In the genomic region with DNA sequence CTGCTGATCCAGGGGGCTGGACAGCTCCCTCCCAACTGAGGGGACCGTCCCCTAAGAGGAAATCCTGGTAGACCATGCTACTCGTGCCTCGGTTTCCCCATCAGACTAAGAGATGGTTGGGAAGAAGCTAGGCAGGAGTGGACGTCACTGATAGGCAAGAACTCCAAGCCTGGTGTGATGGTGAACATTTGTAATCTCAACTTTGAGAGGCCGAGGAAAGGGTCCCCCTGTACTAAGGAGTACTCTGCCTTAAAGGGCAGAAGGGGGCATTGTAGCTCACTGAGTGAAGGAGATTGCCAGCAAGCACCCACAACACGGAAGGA, we compare ENCODE assay signal across 12 mouse cellular contexts. TPM values are rescaled to one million over a fixed set of nuclear protein-coding genes. Genes with fewer than 3 reads are reported as not detected.
DNase-seq lines count a peak whose midpoint lies in the region; ATAC-seq lines count a peak whose summit lies in the region.
"Had no signal": no experiment of that assay in that cellular context is flagged by ENCODE, and none has a peak within 500 bp of the region (broad histone marks: within the 10 kb centered on the region; RNA-seq: fewer than 3 reads in every experiment).

No protein-coding gene starts in this region.

- peaks cover 9 to 38% of the 10 kb centered on the region in 2 experiments for H3K4me1 ChIP-seq in heart, embryonic 14.5 days (ENCODE audit: control insufficient read depth in 2 of 2, insufficient read depth in 2 of 2, low read length in 2 of 2)
- peaks cover 63% of the 10 kb centered on the region for H3K4me1 ChIP-seq in midbrain, embryonic 10.5 days
- peaks cover 57% of the 10 kb centered on the region for H3K4me1 ChIP-seq in midbrain, embryonic 15.5 days
- peaks cover 24% of the 10 kb centered on the region for H3K4me1 ChIP-seq in intestine, embryonic 14.5 days (replicated peaks; ENCODE audit: control insufficient read depth, insufficient read depth, low read length)
- H3K4me1 ChIP-seq in neural tube, embryonic 15.5 days, result peaks cover 58% of the 10 kb centered on the region

- WGBS in heart, embryonic 14.5 days, result 10% methylated on average over 6 of the region's 6 CpGs
- WGBS in midbrain, embryonic 10.5 days, result 5% methylated on average over 6 of the region's 6 CpGs
- WGBS in midbrain, embryonic 15.5 days, result 19% methylated on average over 6 of the region's 6 CpGs
- WGBS in intestine, embryonic 14.5 days, result 8% methylated on average over 6 of the region's 6 CpGs
- 12% methylated on average over 6 of the region's 6 CpGs for WGBS in neural tube, embryonic 15.5 days

- intact Hi-C loops in left cerebral cortex, postnatal 4 days (cut with DNase I), result no loop called here

- H3K36me3 ChIP-seq in heart, embryonic 14.5 days (ENCODE audit: control insufficient read depth, insufficient read depth, low read length), result no peaks in the 10 kb centered on the region
- no peaks in the 10 kb centered on the region for H3K36me3 ChIP-seq in midbrain, embryonic 10.5 days
- no peaks in the 10 kb centered on the region for H3K36me3 ChIP-seq in midbrain, embryonic 15.5 days (replicated peaks)
- no peaks in the 10 kb centered on the region for H3K36me3 ChIP-seq in intestine, embryonic 14.5 days (ENCODE audit: control insufficient read depth, insufficient read depth, low read length)
- no peaks in the 10 kb centered on the region for H3K36me3 ChIP-seq in neural tube, embryonic 15.5 days

- H3K9me3 ChIP-seq in heart, embryonic 14.5 days (ENCODE audit: control insufficient read depth, low read length), result no peaks in the 10 kb centered on the region
- H3K9me3 ChIP-seq in midbrain, embryonic 10.5 days (replicated peaks), result no peaks in the 10 kb centered on the region
- H3K9me3 ChIP-seq in midbrain, embryonic 15.5 days, result no peaks in the 10 kb centered on the region
- H3K9me3 ChIP-seq in intestine, embryonic 14.5 days (ENCODE audit: control insufficient read depth, low read length), result no peaks in the 10 kb centered on the region
- no peaks in the 10 kb centered on the region for H3K9me3 ChIP-seq in neural tube, embryonic 15.5 days (replicated peaks)

- ATAC-seq in heart, embryonic 14.5 days (ENCODE audit: insufficient number of reproducible peaks, insufficient read depth, low FRiP score, low read depth), result no peak
- no peak for ATAC-seq in midbrain, embryonic 15.5 days (replicated peaks)
- ATAC-seq in intestine, embryonic 14.5 days (replicated peaks; ENCODE audit: low FRiP score, low TSS enrichment, low read depth), result no peak
- ATAC-seq in neural tube, embryonic 15.5 days (ENCODE audit: low FRiP score), result no peak
- ATAC-seq: activated CD4-positive, CD25-positive, alpha-beta regulatory T cell, adult 4 months had no signal

- H3K27me3 ChIP-seq in heart, embryonic 14.5 days (ENCODE audit: control insufficient read depth, insufficient read depth, low read length), result peaks cover 56% of the 10 kb centered on the region
- peaks cover 75% of the 10 kb centered on the region for H3K27me3 ChIP-seq in midbrain, embryonic 10.5 days (ENCODE audit: low read depth, poor library complexity, severe bottlenecking)
- H3K27me3 ChIP-seq in midbrain, embryonic 15.5 days (replicated peaks), result peaks cover 54% of the 10 kb centered on the region
- H3K27me3 ChIP-seq in intestine, embryonic 14.5 days (replicated peaks; ENCODE audit: control insufficient read depth, insufficient read depth, low read length), result peaks cover 57% of the 10 kb centered on the region
- peaks cover 55% of the 10 kb centered on the region for H3K27me3 ChIP-seq in neural tube, embryonic 15.5 days (replicated peaks)

- H3K9ac ChIP-seq in heart, embryonic 14.5 days (ENCODE audit: low read length), result no peak overlapping the region
- H3K9ac ChIP-seq in midbrain, embryonic 15.5 days, result no peak overlapping the region
- no peak overlapping the region for H3K9ac ChIP-seq in intestine, embryonic 14.5 days (ENCODE audit: low read length)
- H3K9ac ChIP-seq in neural tube, embryonic 15.5 days (replicated peaks), result no peak overlapping the region

- peak overlapping the region; percentile 72 for H3K4me2 ChIP-seq in heart, embryonic 14.5 days (ENCODE audit: low read length)
- no peak overlapping the region for H3K4me2 ChIP-seq in midbrain, embryonic 15.5 days
- H3K4me2 ChIP-seq in intestine, embryonic 14.5 days (ENCODE audit: low read length), result peak overlapping the region; percentile 52; the same call in 1 of the 2 replicates
- H3K4me2 ChIP-seq in neural tube, embryonic 15.5 days, result peak overlapping the region; percentile 52; the same call in 1 of the 2 replicates

- no peak for DNase-seq in heart, adult 8-10 months (ENCODE audit: low spot score)
- no peak for DNase-seq in midbrain, embryonic 10.5 days (ENCODE audit: low spot score)
- DNase-seq in intestine, embryonic 14.5 days (ENCODE audit: low spot score), result no peak
- DNase-seq in layer of hippocampus, adult 9-11 months, result no peak
- DNase-seq in left cerebral cortex, postnatal 4 days, result no peak
- DNase-seq: gastrocnemius, postnatal 36 days; thymus, postnatal 14 days had no signal

- no peak overlapping the region for H3K27ac ChIP-seq in heart, embryonic 14.5 days (replicated peaks in 1 of 2; ENCODE audit: control insufficient read depth in 1 of 2, insufficient read depth in 1 of 2, low read depth in 2 of 2, low read length in 2 of 2)
- H3K27ac ChIP-seq in midbrain, embryonic 10.5 days (replicated peaks), result no peak overlapping the region
- no peak overlapping the region for H3K27ac ChIP-seq in midbrain, embryonic 15.5 days
- H3K27ac ChIP-seq in intestine, embryonic 14.5 days (ENCODE audit: low read depth), result no peak overlapping the region
- no peak overlapping the region for H3K27ac ChIP-seq in neural tube, embryonic 15.5 days (replicated peaks)

- H3K4me3 ChIP-seq in heart, embryonic 14.5 days (ENCODE audit: control insufficient read depth in 1 of 2, insufficient read depth in 1 of 2, low read depth in 1 of 2, low read length in 2 of 2), result peak overlapping the region in 1 of 2 experiments; percentile 44; a peak in 2 of 4 replicates
- peak overlapping the region; percentile 49 for H3K4me3 ChIP-seq in midbrain, embryonic 10.5 days
- no peak overlapping the region for H3K4me3 ChIP-seq in midbrain, embryonic 15.5 days
- H3K4me3 ChIP-seq in intestine, embryonic 14.5 days (ENCODE audit: low read depth, low read length), result peak overlapping the region; percentile 37; the same call in 1 of the 2 replicates
- peak overlapping the region; percentile 20 for H3K4me3 ChIP-seq in neural tube, embryonic 15.5 days (replicated peaks)

RNA-seq across cellular contexts. Expression of a gene that starts 4.5 kb away (rescaled TPM):
- polyA plus RNA-seq in heart, embryonic 14.5 days (2014; fragmentation: Nextera tagmentation; extraction: Ambion mirVana), result 0.22 TPM in 1 of 2 replicates, not detected in the other
- 1 to 10 TPM; 1.2 to 9.8 (median 5.1) TPM for total RNA-seq in heart, adult 8-10 months (2022)
- 0.02 TPM in 1 of 2 replicates, not detected in the other for polyA plus RNA-seq in midbrain, embryonic 10.5 days (2016; fragmentation: Nextera tagmentation; extraction: Ambion mirVana)
- polyA plus RNA-seq in midbrain, embryonic 15.5 days (2015; fragmentation: Nextera tagmentation; extraction: Ambion mirVana), result 0.08 TPM in 1 of 2 replicates, not detected in the other
- polyA plus RNA-seq in intestine, embryonic 14.5 days (2014; fragmentation: Nextera tagmentation; extraction: Ambion mirVana), result 0.08 and 0.49 TPM in 2 replicates
- polyA plus RNA-seq in neural tube, embryonic 15.5 days (2015; fragmentation: Nextera tagmentation; extraction: Ambion mirVana), result 0.09 and 0.18 TPM in 2 replicates
- total RNA-seq in left cerebral cortex, postnatal 4 days (2021), result 1 to 10 TPM; 1.2 to 1.3 TPM

RNA-seq across cellular contexts. Expression of a gene that starts 22.9 kb away (rescaled TPM):
- 39.2 and 43.6 TPM in 2 replicates for polyA plus RNA-seq in heart, embryonic 14.5 days (2014; fragmentation: Nextera tagmentation; extraction: Ambion mirVana)
- 100 to 1,000 TPM; 137 to 160 (median 149) TPM for total RNA-seq in heart, adult 8-10 months (2022)
- polyA plus RNA-seq in midbrain, embryonic 10.5 days (2016; fragmentation: Nextera tagmentation; extraction: Ambion mirVana), result 41.9 and 48.6 TPM in 2 replicates
- polyA plus RNA-seq in midbrain, embryonic 15.5 days (2015; fragmentation: Nextera tagmentation; extraction: Ambion mirVana), result 112 and 121 TPM in 2 replicates
- 12.2 and 14.3 TPM in 2 replicates for polyA plus RNA-seq in intestine, embryonic 14.5 days (2014; fragmentation: Nextera tagmentation; extraction: Ambion mirVana)
- 105 and 121 TPM in 2 replicates for polyA plus RNA-seq in neural tube, embryonic 15.5 days (2015; fragmentation: Nextera tagmentation; extraction: Ambion mirVana)
- total RNA-seq in left cerebral cortex, postnatal 4 days (2021), result 100 to 1,000 TPM; 154 to 161 TPM
- polyA plus RNA-seq: activated CD4-positive, CD25-positive, alpha-beta regulatory T cell, adult 4 months had no signal

RNA-seq across cellular contexts. Expression of a gene that starts 25.5 kb away (rescaled TPM):
- polyA plus RNA-seq in heart, embryonic 14.5 days (2014; fragmentation: Nextera tagmentation; extraction: Ambion mirVana), result 0.20 TPM in 1 of 2 replicates, not detected in the other
- total RNA-seq in heart, adult 8-10 months (2022), result not detected
- 0.36 and 0.39 TPM in 2 replicates for polyA plus RNA-seq in midbrain, embryonic 10.5 days (2016; fragmentation: Nextera tagmentation; extraction: Ambion mirVana)
- 1.1 and 1.7 TPM in 2 replicates for polyA plus RNA-seq in midbrain, embryonic 15.5 days (2015; fragmentation: Nextera tagmentation; extraction: Ambion mirVana)
- polyA plus RNA-seq in intestine, embryonic 14.5 days (2014; fragmentation: Nextera tagmentation; extraction: Ambion mirVana), result 0.14 and 0.31 TPM in 2 replicates
- polyA plus RNA-seq in neural tube, embryonic 15.5 days (2015; fragmentation: Nextera tagmentation; extraction: Ambion mirVana), result 1.3 TPM in 2 replicates
- under 1 TPM; 0.60 to 0.64 TPM for total RNA-seq in left cerebral cortex, postnatal 4 days (2021)
- total RNA-seq: liver, adult 2 months had no signal

RNA-seq across cellular contexts. Expression of a gene that starts 33.8 kb away (rescaled TPM):
- polyA plus RNA-seq in heart, embryonic 14.5 days (2014; fragmentation: Nextera tagmentation; extraction: Ambion mirVana), result 66.1 and 68.9 TPM in 2 replicates
- total RNA-seq in heart, adult 8-10 months (2022), result 10 to 100 TPM; 18.0 to 27.2 (median 24.3) TPM
- 49.3 and 52.7 TPM in 2 replicates for polyA plus RNA-seq in midbrain, embryonic 10.5 days (2016; fragmentation: Nextera tagmentation; extraction: Ambion mirVana)
- 35.9 and 37.4 TPM in 2 replicates for polyA plus RNA-seq in midbrain, embryonic 15.5 days (2015; fragmentation: Nextera tagmentation; extraction: Ambion mirVana)
- polyA plus RNA-seq in intestine, embryonic 14.5 days (2014; fragmentation: Nextera tagmentation; extraction: Ambion mirVana), result 78.5 and 79.2 TPM in 2 replicates
- 40.9 and 55.5 TPM in 2 replicates for polyA plus RNA-seq in neural tube, embryonic 15.5 days (2015; fragmentation: Nextera tagmentation; extraction: Ambion mirVana)
- total RNA-seq in left cerebral cortex, postnatal 4 days (2021), result 10 to 100 TPM; 45.3 to 46.6 TPM

RNA-seq across cellular contexts. Expression of a gene that starts 39.2 kb away (rescaled TPM):
- polyA plus RNA-seq in heart, embryonic 14.5 days (2014; fragmentation: Nextera tagmentation; extraction: Ambion mirVana), result 60.0 and 68.7 TPM in 2 replicates
- total RNA-seq in heart, adult 8-10 months (2022), result 10 to 100 TPM; 39.8 to 46.9 (median 44.4) TPM
- 117 and 118 TPM in 2 replicates for polyA plus RNA-seq in midbrain, embryonic 10.5 days (2016; fragmentation: Nextera tagmentation; extraction: Ambion mirVana)
- polyA plus RNA-seq in midbrain, embryonic 15.5 days (2015; fragmentation: Nextera tagmentation; extraction: Ambion mirVana), result 80.2 and 83.3 TPM in 2 replicates
- 71.8 and 82.9 TPM in 2 replicates for polyA plus RNA-seq in intestine, embryonic 14.5 days (2014; fragmentation: Nextera tagmentation; extraction: Ambion mirVana)
- 78.5 and 93.5 TPM in 2 replicates for polyA plus RNA-seq in neural tube, embryonic 15.5 days (2015; fragmentation: Nextera tagmentation; extraction: Ambion mirVana)
- 10 to 100 TPM; 60.1 to 70.9 TPM for total RNA-seq in left cerebral cortex, postnatal 4 days (2021)
